Mouse (Mus musculus): Measurements from ENCODE around the gene Tbc1d24. TPM values are rescaled to one million over a fixed set of nuclear protein-coding genes. Genes with fewer than 3 reads are reported as not detected.
A peak's percentile ranks its signal among the peaks of the same experiment; 100 is the strongest.

Tbc1d24 gene
- total RNA-seq, 2 experiments from 2014 or later: 2.7 to 3.4 TPM

GRCm38 (mm10) chr17:24193268-24193667, 12.1 kb downstream of the Tbc1d24 start:
- no peak for ATAC-seq (replicated peaks; ENCODE audit: low FRiP score, poor library complexity, severe bottlenecking)

GRCm38 (mm10) chr17:24192848-24193247, 12.5 kb downstream of the Tbc1d24 start:
- no peak for ATAC-seq (replicated peaks; ENCODE audit: low FRiP score, poor library complexity, severe bottlenecking)

DNA sequence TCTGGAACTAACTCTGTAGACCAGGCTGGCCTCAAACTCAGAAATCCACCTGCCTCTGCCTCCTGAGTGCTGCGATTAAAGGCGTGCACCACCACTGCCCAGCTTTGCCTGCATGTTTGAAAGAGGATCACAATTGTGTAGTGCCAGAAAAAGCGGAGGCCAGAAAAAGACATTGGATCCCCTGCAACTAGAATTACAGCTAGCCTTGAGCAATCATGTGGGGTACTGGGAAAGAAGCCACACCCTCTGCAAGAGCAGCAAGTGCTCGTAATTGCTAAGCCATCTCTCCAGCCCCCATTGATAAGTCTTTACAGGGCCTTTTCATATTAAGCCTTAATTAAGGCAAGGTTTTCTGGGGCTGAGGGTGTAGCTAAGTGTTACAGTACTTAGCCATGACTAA, 13.9 kb downstream of the Tbc1d24 start:
- no peak for ATAC-seq (replicated peaks; ENCODE audit: low FRiP score, poor library complexity, severe bottlenecking)

GRCm38 (mm10) chr17:24190934-24191333, 14.4 kb downstream of the Tbc1d24 start:
- no peak for ATAC-seq (replicated peaks; ENCODE audit: low FRiP score, poor library complexity, severe bottlenecking)

GRCm38 (mm10) chr17:24174259-24174658, 31.1 kb downstream of the Tbc1d24 start:
- ATAC-seq (replicated peaks; ENCODE audit: low FRiP score, poor library complexity, severe bottlenecking): no peak

- ATAC-seq (replicated peaks; ENCODE audit: low FRiP score, poor library complexity, severe bottlenecking): peak; percentile 54; the same call in 1 of the 2 replicates
These were observed 31.9 kb downstream of the Tbc1d24 start for GRCm38 (mm10) chr17:24173423-24173822.

GRCm38 (mm10) chr17:24171738-24172137, 33.6 kb downstream of the Tbc1d24 start:
- ATAC-seq (replicated peaks; ENCODE audit: low FRiP score, poor library complexity, severe bottlenecking): no peak

DNA sequence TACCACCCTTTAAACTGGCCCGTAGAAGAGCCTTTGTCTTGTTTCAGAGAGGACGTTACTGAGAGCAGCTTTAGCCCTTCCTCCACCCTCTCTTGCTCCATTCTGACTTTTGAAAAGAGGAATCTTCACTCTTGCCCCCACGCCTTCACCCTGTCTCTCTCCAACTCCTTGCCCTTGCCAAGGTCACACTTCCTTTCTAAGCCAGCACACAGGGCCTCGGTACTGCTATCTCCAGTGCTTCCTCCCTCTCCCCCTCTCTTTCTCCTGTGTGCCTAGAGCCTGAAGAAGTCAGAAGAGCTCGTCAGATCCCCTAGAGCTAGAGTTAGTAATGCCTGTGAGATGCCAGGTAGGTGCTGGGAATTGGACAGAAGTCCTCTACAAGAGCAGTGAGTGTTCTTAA, 34.6 kb downstream of the Tbc1d24 start:
- ATAC-seq (replicated peaks; ENCODE audit: low FRiP score, poor library complexity, severe bottlenecking): no peak

DNA sequence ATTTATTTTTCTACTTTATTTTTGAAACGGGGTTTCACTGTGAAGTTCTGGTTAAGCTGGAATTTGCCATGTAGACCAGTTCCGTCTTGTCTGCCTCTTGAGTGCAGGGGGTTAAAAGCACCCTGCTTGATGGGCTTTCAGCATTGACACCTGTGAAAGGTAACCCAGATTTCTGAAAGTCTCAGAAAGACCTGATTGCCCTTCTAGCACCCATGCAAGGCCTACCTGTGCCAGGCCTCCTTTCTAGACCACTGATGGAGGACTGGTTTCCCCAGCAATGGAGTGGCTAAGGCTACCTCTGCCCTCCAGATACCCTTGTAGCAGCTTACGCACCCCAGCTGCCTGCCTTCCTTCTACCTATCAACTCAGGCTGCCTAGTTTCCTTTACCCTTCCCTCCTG, 35.2 kb downstream of the Tbc1d24 start:
- ATAC-seq (replicated peaks; ENCODE audit: low FRiP score, poor library complexity, severe bottlenecking): no peak

GRCm38 (mm10) chr17:24169317-24170065, 35.9 kb downstream of the Tbc1d24 start, which contains the start of gene Atp6v0c:
Atp6v0c (minus strand) TSS chr17:24169702.
- ATAC-seq (replicated peaks; ENCODE audit: low FRiP score, poor library complexity, severe bottlenecking): peak; percentile 85

- peak; percentile 48 for ATAC-seq (replicated peaks; ENCODE audit: low FRiP score, poor library complexity, severe bottlenecking)
These were observed 36.6 kb downstream of the Tbc1d24 start for GRCm38 (mm10) chr17:24168590-24169277.

- ATAC-seq (replicated peaks; ENCODE audit: low FRiP score, poor library complexity, severe bottlenecking): no peak
These were observed 37.4 kb downstream of the Tbc1d24 start for GRCm38 (mm10) chr17:24167891-24168505.

GRCm38 (mm10) chr17:24167120-24167519, 38.2 kb downstream of the Tbc1d24 start:
- ATAC-seq (replicated peaks; ENCODE audit: low FRiP score, poor library complexity, severe bottlenecking): no peak

- ATAC-seq (replicated peaks; ENCODE audit: low FRiP score, poor library complexity, severe bottlenecking): no peak
These were observed 40.6 kb downstream of the Tbc1d24 start for GRCm38 (mm10) chr17:24164566-24165259.

- peak; percentile 85 for ATAC-seq (replicated peaks; ENCODE audit: low FRiP score, poor library complexity, severe bottlenecking)
These were observed 42.0 kb downstream of the Tbc1d24 start, which contains the start of gene Amdhd2 for GRCm38 (mm10) chr17:24163176-24163962. Amdhd2 (minus strand) TSS chr17:24163766.

DNA sequence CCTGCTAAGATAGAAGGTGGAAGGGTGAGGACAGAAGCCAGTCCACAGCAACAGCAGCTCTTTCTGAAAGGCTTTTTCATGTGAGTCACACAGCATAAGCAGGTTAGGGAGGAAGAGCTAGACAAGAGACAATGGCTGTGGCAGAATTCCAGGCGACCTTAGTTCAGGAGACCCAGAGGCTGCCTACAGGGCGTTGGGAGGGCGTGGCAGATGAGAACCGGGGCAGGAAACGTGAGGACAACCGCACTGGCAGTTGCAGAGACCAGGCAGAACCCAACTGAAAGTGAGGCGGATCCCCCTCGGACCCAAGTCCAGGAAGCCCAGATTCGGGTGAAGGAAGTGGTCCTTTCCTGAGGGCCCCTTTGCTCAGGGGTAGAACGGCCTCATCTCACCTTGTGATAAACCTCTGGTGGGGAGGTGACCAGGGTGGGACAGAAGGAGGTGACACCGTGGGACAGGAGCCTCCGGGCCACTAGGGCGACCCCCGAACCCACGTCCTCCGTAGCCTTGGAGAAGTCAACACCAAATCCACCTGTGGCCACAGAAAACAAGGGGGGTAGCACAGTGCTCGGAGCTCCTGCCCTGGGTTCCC, 42.7 kb downstream of the Tbc1d24 start:
- ATAC-seq (replicated peaks; ENCODE audit: low FRiP score, poor library complexity, severe bottlenecking): peak; percentile 44

- no peak for ATAC-seq (replicated peaks; ENCODE audit: low FRiP score, poor library complexity, severe bottlenecking)
These were observed 43.9 kb downstream of the Tbc1d24 start for GRCm38 (mm10) chr17:24161466-24161865.

- ATAC-seq (replicated peaks; ENCODE audit: low FRiP score, poor library complexity, severe bottlenecking): no peak
These were observed 47.8 kb downstream of the Tbc1d24 start for GRCm38 (mm10) chr17:24157526-24157925.

DNA sequence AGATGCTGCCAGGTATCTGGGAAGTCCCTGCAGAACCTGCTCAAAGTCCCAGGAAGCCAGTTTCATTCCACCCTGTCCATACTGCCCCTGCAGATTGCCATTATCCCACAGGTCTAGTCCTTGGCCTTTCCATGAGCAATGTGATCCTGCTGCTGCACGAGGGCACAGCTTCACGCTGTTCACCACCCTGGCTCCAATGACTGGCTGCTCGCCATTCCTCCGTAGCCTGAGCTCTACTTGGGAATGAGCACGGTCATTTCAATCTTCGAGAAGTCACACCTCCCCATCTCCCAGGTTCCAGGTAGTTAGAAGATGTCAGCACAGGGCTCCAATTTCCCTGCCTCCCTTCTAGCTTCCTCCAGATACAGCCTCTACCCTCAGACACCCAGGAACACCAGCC, 48.2 kb downstream of the Tbc1d24 start:
- no peak for ATAC-seq (replicated peaks; ENCODE audit: low FRiP score, poor library complexity, severe bottlenecking)

Measured in erythroid progenitor cell, adult 5-6 weeks (primary cell).